Mouse (Mus musculus): ENCODE measurements around the gene Snrpd3. TPM values are rescaled to one million over a fixed set of nuclear protein-coding genes. Genes with fewer than 3 reads are reported as not detected.

The Snrpd3 gene
- polyA plus RNA-seq (2012; rRNA removed), result 0.68 and 1.1 TPM in 2 replicates

DNA sequence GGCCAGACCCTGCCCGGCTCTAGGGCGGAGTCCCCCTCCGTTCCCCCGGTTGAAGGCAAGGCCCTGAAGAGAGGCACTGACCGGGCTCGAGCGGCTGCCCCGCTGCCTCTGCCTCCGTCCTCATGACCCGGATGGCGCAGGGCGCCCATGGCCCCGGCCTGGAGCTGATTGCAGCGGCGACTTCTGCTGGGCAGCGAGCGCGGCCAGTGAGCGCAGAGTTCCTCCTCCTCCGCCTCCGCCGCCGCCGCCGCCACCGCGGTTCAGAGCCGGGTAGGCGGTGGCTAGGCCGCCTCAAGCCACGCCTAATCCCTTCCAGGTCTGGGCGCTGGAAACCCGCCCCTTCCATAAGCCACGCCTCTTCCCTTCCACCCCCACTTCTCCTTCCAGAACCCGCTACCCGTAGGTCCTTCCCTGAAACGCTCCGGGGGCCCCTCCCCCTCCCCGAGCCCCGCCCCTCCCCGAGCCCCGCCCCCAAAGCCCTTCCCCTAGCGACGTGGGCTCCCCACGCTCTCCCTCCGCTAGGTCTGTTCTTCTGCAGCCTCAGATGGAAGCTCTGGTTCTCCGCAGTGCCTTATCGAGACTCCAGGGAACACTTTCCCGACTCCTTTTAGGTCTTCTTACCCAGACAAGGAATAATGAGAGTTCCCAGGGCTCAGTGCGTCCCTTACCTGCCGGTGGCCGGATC is at the start of gene Snrpd3:
Gene Snrpd3, plus strand, starts transcription at position 479 of the 685 bp plus-strand sequence.

DNA sequence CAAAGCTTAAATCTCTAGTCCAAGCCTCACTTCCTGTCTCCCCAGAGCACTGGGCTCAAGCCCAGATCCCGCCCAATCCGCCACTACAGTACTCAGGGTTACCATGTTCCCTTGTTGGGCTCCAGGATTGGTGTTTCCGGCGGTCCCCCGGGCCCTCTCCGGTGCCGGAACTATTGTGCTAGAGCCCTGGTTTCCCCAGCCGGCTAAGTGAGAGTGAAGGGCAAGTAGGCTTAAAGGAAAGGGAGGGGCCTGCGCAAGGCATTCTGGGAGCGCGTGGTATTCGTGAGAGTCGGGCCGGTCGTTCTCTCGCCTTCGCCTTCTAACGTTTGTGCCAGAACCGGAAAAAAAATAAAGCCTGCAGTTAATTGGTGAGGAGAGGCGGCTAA is 400 bp downstream of the Snrpd3 start, which contains the start of gene Gucd1:
Gene Gucd1, minus strand, starts transcription at position 215 of the 386 bp plus-strand sequence.

DNA sequence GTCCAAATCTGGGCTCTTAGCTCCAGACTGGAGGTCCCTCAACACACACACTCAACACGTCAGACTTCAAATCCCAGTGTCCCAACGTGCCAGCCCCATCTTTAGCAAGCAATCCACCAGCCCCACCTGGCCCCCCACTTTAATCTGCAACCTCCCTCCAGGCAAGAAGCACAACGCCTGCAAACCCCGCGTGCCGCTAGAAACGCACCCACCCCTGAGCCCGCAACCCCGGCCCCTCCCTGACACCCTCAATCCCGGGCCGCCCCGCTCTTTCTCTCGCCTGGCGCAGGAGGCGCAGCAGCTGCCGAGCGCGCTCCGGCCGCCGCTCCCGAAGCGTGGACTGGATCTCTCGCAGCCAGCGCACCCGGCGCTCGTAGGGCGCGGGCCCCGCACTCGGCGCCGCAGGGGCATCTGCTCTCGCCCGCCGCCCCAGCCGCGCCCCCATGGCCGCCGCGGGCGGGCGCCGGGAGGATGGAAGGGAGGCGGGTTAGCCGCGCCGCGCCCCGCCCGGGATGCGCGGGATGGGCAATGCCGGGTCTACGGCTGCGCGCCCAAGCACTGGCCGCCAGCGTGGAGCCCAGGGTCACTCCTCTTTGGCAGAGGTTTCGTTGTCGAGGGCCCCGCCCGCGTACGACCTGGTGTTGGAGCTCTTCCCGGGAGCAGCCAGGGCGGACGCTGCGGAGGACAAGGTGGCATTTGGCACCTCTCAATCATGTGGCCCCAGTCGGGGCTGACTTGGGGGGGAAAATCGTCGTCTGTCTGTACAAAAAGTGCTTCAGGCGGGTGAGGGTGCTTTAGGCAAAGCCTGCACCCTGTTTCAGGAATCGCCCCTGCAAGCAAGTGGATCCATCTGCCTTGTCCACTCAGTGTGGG is 42.6 kb downstream of the Snrpd3 start, which contains the start of gene Lrrc75b:
Gene Lrrc75b, minus strand, starts transcription at position 655 of the 873 bp plus-strand sequence.

DNA sequence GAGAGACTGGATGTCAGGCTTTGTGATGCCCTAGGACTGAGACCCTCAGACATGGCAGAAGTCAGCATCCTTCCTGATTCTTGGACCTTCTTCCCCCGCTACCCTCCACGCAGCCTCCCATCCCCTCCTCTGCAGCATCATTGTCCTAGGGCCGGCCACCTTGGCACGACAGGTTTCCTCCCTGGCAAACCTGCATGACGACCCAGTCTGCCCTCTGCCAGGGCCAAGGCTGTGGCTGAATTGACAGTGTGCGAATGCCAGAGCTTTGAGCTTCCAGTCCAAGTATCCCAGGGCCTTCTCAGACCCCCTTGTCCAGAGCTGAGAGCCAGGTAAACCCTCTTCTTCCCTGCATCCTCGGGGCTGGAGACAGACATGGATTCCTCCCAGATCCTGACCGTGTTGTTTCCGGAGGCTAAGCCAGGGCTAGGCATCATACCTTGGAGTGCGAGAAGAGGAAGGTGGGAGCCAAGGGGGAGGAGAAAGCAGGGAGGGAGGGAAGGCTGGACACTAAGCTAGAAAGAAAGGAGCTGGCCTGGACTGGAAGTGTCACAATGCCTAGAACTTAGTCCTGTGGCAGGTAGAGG is 43.8 kb downstream of the Snrpd3 start, which contains the start of gene Ggt1:
Gene Ggt1, plus strand, starts transcription at position 534 of the 584 bp plus-strand sequence.

Other genes with a start within 250 kb of the Snrpd3 start
- gene Adora2a, start 200.7 kb upstream of the Snrpd3 start, polyA plus RNA-seq (2012; rRNA removed), result 1.3 and 1.9 TPM in 2 replicates
- gene Upb1, start 116.4 kb upstream of the Snrpd3 start, polyA plus RNA-seq (2012; rRNA removed), result 0.40 and 0.46 TPM in 2 replicates
- 13.2 and 19.5 TPM in 2 replicates for gene Gucd1, start 421 bp downstream of the Snrpd3 start, polyA plus RNA-seq (2012; rRNA removed)
- 0.27 and 0.47 TPM in 2 replicates for gene Lrrc75b, start 42.8 kb downstream of the Snrpd3 start, polyA plus RNA-seq (2012; rRNA removed)
- gene Ggt1, start 44.1 kb downstream of the Snrpd3 start, polyA plus RNA-seq (2012; rRNA removed), result 1.2 and 2.7 TPM in 2 replicates
- 12.5 and 28.5 TPM in 2 replicates for gene Ggt5, start 71.8 kb downstream of the Snrpd3 start, polyA plus RNA-seq (2012; rRNA removed)
- 16.5 and 18.7 TPM in 2 replicates for gene Susd2, start 126.5 kb downstream of the Snrpd3 start, polyA plus RNA-seq (2012; rRNA removed)
- gene Cabin1, start 246.8 kb downstream of the Snrpd3 start, polyA plus RNA-seq (2012; rRNA removed), result 15.4 and 19.2 TPM in 2 replicates

Measured in stomach, adult 2 months (tissue).